Mouse (Mus musculus): Measurements from ENCODE around the gene Lgals4. TPM values are rescaled to one million over a fixed set of nuclear protein-coding genes. Genes with fewer than 3 reads are reported as not detected.
"Not testable (repeated sequence)": the region's sequence is repeated elsewhere in the genome, so short reads cannot be mapped to it uniquely, and the experiment has no call there.

Lgals4 gene
- polyA plus RNA-seq, 1 experiment from 2014 or later, result 4.5 TPM

DNA sequence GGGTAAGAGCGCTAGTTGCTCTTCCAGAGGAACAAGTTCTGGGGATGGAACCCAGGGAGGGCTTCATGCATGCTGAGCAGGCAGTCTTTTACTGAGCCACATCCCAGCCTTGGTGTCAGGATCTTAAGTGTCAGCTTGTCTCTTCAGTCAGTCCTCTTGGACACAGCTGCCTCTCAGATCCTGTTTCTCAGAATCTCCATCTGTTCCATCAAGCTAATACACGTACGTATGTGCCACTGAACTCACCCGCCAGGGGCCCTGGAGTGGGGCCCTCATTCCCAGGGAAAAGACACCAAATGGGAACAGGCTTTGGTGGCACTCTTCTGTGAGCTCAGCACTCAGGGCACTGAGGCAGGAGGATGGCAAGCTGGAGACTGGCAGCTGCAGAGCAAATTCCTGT lies 44.2 kb downstream of the Lgals4 start:
- no peak for ATAC-seq
- Histone ChIP-seq H3K27ac (no peak overlapping the region), H3K4me2 (replicated peaks) (no peak overlapping the region), H3K9ac (replicated peaks) (no peak overlapping the region), H3K4me1 (replicated peaks) (no peaks in the 10 kb centered on the region), H3K36me3 (no peaks in the 10 kb centered on the region), H3K27me3 (no peaks in the 10 kb centered on the region), H3K4me3 (replicated peaks) (no peak overlapping the region), H3K9me3 (no peaks in the 10 kb centered on the region)
- 85% methylated on average over 4 of the region's 4 CpGs for WGBS

DNA sequence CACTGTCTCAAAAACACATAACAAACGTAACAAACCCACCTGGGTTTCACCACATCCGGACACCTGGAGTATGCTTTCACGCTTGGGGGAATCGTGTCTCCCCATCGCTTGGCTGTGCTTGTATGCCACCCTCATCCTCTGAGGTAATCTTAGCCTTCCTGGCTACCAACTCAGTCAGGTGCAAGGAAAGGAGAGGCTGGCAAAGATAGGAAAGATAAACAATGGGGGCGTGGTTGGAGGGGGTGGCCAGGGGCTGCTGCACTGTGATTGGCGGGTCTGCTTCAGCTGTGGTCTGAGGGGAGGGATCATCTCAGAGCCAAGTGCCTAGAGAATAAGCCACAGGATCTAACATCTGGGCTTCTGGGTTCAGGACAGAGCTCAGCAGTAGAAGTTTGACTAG lies 46.0 kb downstream of the Lgals4 start:
- Histone ChIP-seq H3K36me3 (no peaks in the 10 kb centered on the region), H3K27ac (no peak overlapping the region), H3K9me3 (no peaks in the 10 kb centered on the region), H3K27me3 (no peaks in the 10 kb centered on the region), H3K4me2 (replicated peaks) (no peak overlapping the region), H3K9ac (replicated peaks) (no peak overlapping the region), H3K4me3 (replicated peaks) (no peak overlapping the region), H3K4me1 (replicated peaks) (no peaks in the 10 kb centered on the region)
- no peak for ATAC-seq
- WGBS, result 78% methylated on average over 7 of the region's 7 CpGs

- Histone ChIP-seq H3K27me3 (no peaks in the 10 kb centered on the region), H3K9me3 (no peaks in the 10 kb centered on the region), H3K36me3 (no peaks in the 10 kb centered on the region), H3K4me1 (replicated peaks) (no peaks in the 10 kb centered on the region), H3K27ac (no peak overlapping the region), H3K4me2 (replicated peaks) (no peak overlapping the region), H3K4me3 (replicated peaks) (no peak overlapping the region), H3K9ac (replicated peaks) (no peak overlapping the region)
- 79% methylated on average over 10 of the region's 10 CpGs for WGBS
- no peak for ATAC-seq
Observed at GRCm38 (mm10) chr7:28880554-28880953, 46.9 kb downstream of the Lgals4 start.

DNA sequence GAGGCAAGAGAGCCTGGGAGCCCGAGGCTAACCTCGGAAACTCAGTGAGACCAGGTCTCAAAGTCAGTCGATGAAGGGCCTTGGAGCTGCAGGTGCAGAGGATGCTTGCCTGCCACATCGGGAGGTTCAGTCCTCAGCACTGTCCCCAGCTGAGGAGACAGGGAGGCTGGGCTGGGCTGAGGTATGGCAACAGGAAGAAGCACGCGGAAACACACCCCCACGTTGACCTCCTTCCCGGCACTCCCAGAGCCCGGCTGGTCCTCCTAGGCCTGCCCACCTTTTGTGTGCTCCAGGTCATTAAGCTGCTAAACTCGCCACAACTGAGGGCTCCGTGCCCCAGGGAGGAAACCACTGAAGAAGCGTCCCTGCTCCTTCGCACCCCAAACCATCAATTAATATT lies 47.5 kb downstream of the Lgals4 start, which contains the start of gene Capn12:
Gene Capn12 (plus strand): TSS at position 224 of the 400 bp plus-strand sequence.
- no peaks in the 10 kb centered on the region for H3K36me3 ChIP-seq
- no peak within 1 kb of the TSS for H3K27ac ChIP-seq
- H3K9me3 ChIP-seq, result no peaks in the 10 kb centered on the region
- no peak for ATAC-seq
- H3K9ac ChIP-seq (replicated peaks), result no peak within 1 kb of the TSS
- H3K27me3 ChIP-seq, result peaks cover under 1% of the 10 kb centered on the region; the same call in 1 of the 2 replicates
- no peak within 1 kb of the TSS for H3K4me2 ChIP-seq (replicated peaks)
- no peaks in the 10 kb centered on the region for H3K4me1 ChIP-seq (replicated peaks)
- H3K4me3 ChIP-seq (replicated peaks), result no peak within 1 kb of the TSS
- 51% methylated on average over 13 of the region's 13 CpGs for WGBS

DNA sequence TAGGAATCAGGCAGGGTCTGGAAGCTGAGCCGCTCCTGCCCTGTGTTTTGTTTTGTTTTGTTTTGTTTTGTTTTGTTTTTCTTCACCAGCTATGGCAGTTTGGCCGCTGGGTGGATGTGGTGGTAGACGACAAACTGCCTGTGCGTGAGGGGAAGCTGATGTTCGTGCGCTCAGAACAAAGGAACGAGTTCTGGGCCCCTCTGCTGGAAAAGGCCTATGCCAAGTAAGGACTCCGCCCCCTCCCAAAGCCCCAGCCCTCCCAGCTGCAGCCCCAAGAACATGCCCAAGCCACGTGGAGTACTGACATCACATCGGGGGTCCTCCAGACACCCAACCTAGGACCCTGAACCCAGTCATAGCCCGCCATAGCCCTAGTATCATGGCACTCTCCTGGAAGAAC lies 49.4 kb downstream of the Lgals4 start:
- Histone ChIP-seq H3K36me3 (no peaks in the 10 kb centered on the region), H3K4me2 (replicated peaks) (no peak overlapping the region), H3K4me3 (replicated peaks) (no peak overlapping the region), H3K27ac (no peak overlapping the region), H3K4me1 (replicated peaks) (no peaks in the 10 kb centered on the region), H3K9me3 (no peaks in the 10 kb centered on the region), H3K9ac (replicated peaks) (no peak overlapping the region), H3K27me3 (peaks cover 19% of the 10 kb centered on the region)
- ATAC-seq, result no peak
- WGBS, result 79% methylated on average over 11 of the region's 11 CpGs

DNA sequence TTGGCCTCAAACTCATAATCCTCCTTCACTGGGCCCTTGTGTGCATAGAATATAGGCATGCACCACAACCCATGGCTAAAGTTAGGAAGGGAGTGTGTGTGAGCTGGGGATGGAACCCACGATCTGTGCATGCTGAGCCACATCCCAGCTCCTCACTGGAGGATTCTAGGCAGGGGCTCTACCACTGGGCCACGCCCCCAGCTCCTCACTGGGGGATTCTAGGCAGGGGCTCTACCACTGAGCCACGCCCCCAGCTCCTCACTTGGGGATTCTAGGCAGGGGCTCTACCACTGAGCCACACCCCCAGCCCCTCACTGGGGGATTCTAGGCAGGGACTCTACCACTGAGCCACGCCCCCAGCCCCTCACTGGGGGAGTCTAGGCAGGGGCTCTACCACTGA lies 50.0 kb downstream of the Lgals4 start:
- peaks cover 25% of the 10 kb centered on the region for H3K27me3 ChIP-seq
- not testable (repeated sequence) for H3K4me3 ChIP-seq (replicated peaks); H3K4me2 ChIP-seq (replicated peaks); H3K9ac ChIP-seq (replicated peaks); H3K4me1 ChIP-seq (replicated peaks); ATAC-seq; H3K36me3 ChIP-seq; H3K27ac ChIP-seq; H3K9me3 ChIP-seq
- 86% methylated on average over 4 of the region's 4 CpGs for WGBS

DNA sequence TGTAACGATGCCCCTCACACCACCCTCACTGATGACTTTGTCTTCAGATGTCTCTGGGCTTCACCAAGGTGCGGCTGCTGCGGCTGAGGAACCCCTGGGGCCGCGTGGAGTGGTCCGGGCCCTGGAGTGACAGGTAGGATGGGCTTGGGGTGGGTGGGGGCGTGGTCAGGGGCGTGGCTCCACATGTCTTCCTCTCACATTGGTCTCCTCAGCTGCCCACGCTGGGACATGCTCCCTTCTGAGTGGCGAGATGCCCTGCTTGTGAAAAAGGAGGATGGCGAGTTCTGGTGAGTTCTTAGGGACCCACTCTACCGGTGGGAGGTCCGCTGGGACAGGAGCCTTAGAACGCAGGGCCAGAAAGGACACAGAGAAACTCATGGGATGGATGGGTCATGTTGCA lies 52.8 kb downstream of the Lgals4 start:
- WGBS, result 23% methylated on average over 14 of the region's 14 CpGs

GRCm38 (mm10) chr7:28888701-28889161 lies 55.1 kb downstream of the Lgals4 start:
- Histone ChIP-seq H3K9me3 (no peaks in the 10 kb centered on the region), H3K27me3 (peaks cover 48% of the 10 kb centered on the region), H3K4me3 (replicated peaks) (peak overlapping the region; percentile 37), H3K4me1 (replicated peaks) (peaks cover 11% of the 10 kb centered on the region), H3K4me2 (replicated peaks) (peak overlapping the region; percentile 56), H3K27ac (no peak overlapping the region), H3K36me3 (peaks cover 29% of the 10 kb centered on the region), H3K9ac (replicated peaks) (peak overlapping the region; percentile 46)
- ATAC-seq, result peak; percentile 58; the same call in 1 of the 2 replicates
- 4% methylated on average over 27 of the region's 27 CpGs for WGBS

More for the DNA sequence above, 52.8 kb downstream of the Lgals4 start:
- ATAC-seq, result 0 out of 2 replicates have a peak, but pooled peaks have one; percentile 24
- H3K27me3 ChIP-seq, result peaks cover 48% of the 10 kb centered on the region
- peaks cover 11% of the 10 kb centered on the region for H3K4me1 ChIP-seq (replicated peaks)
- no peaks in the 10 kb centered on the region for H3K9me3 ChIP-seq
- H3K4me2 ChIP-seq (replicated peaks), result no peak overlapping the region
- H3K27ac ChIP-seq, result no peak overlapping the region
- peaks cover 8% of the 10 kb centered on the region for H3K36me3 ChIP-seq
- H3K9ac ChIP-seq (replicated peaks), result no peak overlapping the region
- no peak overlapping the region for H3K4me3 ChIP-seq (replicated peaks)

Other genes starting within 250 kb of the Lgals4 start
- gene Samd4b, start 235.7 kb upstream of the Lgals4 start, polyA plus RNA-seq (2015; fragmentation: Nextera tagmentation; extraction: Ambion mirVana), result 20.0 and 25.7 TPM in 2 replicates
- gene Pak4, start 235.7 kb upstream of the Lgals4 start, polyA plus RNA-seq (2015; fragmentation: Nextera tagmentation; extraction: Ambion mirVana), result 25.6 and 28.0 TPM in 2 replicates
- not detected in 2 replicates for gene Acp7, start 202.5 kb upstream of the Lgals4 start, polyA plus RNA-seq (2015; fragmentation: Nextera tagmentation; extraction: Ambion mirVana)
- 5.7 and 5.8 TPM in 2 replicates for gene Fbxo27, start 141.0 kb upstream of the Lgals4 start, polyA plus RNA-seq (2015; fragmentation: Nextera tagmentation; extraction: Ambion mirVana)
- 3.3 and 4.0 TPM in 2 replicates for gene Fbxo17, start 117.0 kb upstream of the Lgals4 start, polyA plus RNA-seq (2015; fragmentation: Nextera tagmentation; extraction: Ambion mirVana)
- 108 and 112 TPM in 2 replicates for gene Mrps12, start 92.0 kb upstream of the Lgals4 start, polyA plus RNA-seq (2015; fragmentation: Nextera tagmentation; extraction: Ambion mirVana)
- gene Sars2, start 91.9 kb upstream of the Lgals4 start, polyA plus RNA-seq (2015; fragmentation: Nextera tagmentation; extraction: Ambion mirVana), result 22.4 and 22.9 TPM in 2 replicates
- gene Ccer2, start 77.7 kb upstream of the Lgals4 start, polyA plus RNA-seq (2015; fragmentation: Nextera tagmentation; extraction: Ambion mirVana), result 0.26 and 0.58 TPM in 2 replicates
- 102 and 108 TPM in 2 replicates for gene Sirt2, start 67.1 kb upstream of the Lgals4 start, polyA plus RNA-seq (2015; fragmentation: Nextera tagmentation; extraction: Ambion mirVana)
- gene Nfkbib, start 66.3 kb upstream of the Lgals4 start, polyA plus RNA-seq (2015; fragmentation: Nextera tagmentation; extraction: Ambion mirVana), result 52.7 and 56.7 TPM in 2 replicates
- 1.9 and 2.3 TPM in 2 replicates for gene Rinl, start 44.9 kb upstream of the Lgals4 start, polyA plus RNA-seq (2015; fragmentation: Nextera tagmentation; extraction: Ambion mirVana)
- gene Hnrnpl, start 25.3 kb upstream of the Lgals4 start, polyA plus RNA-seq (2015; fragmentation: Nextera tagmentation; extraction: Ambion mirVana), result 238 and 239 TPM in 2 replicates
- gene Ech1, start 8.6 kb upstream of the Lgals4 start, polyA plus RNA-seq (2015; fragmentation: Nextera tagmentation; extraction: Ambion mirVana), result 69.4 and 71.6 TPM in 2 replicates
- gene Lgals7, start 30.0 kb downstream of the Lgals4 start, polyA plus RNA-seq (2015; fragmentation: Nextera tagmentation; extraction: Ambion mirVana), result 8.5 and 9.8 TPM in 2 replicates
- gene Capn12, start 47.6 kb downstream of the Lgals4 start, polyA plus RNA-seq (2015; fragmentation: Nextera tagmentation; extraction: Ambion mirVana), result 0.62 and 0.70 TPM in 2 replicates
- gene Actn4, start 128.5 kb downstream of the Lgals4 start, polyA plus RNA-seq (2015; fragmentation: Nextera tagmentation; extraction: Ambion mirVana), result 120 and 132 TPM in 2 replicates
- gene Eif3k, start 148.0 kb downstream of the Lgals4 start, polyA plus RNA-seq (2015; fragmentation: Nextera tagmentation; extraction: Ambion mirVana), result 318 and 323 TPM in 2 replicates
- 4.5 and 5.0 TPM in 2 replicates for gene Map4k1, start 148.2 kb downstream of the Lgals4 start, polyA plus RNA-seq (2015; fragmentation: Nextera tagmentation; extraction: Ambion mirVana)

Measured in midbrain, embryonic 13.5 days (tissue).